Mouse (Mus musculus) embryo, embryonic 11 days (tissue): ENCODE data around the gene Hmgb1.

Experiments
- DNase-seq: peaks from one replicate; pipeline ENCODE4 v3.0.0-alpha.2; 2015

Hmgb1 gene

DNA sequence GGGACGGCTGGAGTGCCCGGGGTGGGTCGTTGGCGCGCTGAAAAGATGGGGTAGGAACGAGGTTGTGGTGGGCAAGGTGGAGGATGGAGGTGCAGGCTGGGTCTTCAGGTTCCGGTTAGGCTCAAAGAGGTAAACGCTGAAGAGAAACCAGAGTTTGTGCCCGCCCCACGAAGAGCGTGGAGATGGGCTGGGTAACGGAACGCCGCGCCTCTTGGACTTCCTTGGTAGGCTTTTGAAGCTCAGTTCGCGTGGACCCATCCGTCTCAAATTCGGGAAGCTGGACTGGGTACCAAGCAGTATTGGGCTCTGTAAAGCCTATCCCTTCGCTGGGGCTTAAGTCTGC is 526 bp upstream of the Hmgb1 start:
- peak; percentile 34 for DNase-seq

DNA sequence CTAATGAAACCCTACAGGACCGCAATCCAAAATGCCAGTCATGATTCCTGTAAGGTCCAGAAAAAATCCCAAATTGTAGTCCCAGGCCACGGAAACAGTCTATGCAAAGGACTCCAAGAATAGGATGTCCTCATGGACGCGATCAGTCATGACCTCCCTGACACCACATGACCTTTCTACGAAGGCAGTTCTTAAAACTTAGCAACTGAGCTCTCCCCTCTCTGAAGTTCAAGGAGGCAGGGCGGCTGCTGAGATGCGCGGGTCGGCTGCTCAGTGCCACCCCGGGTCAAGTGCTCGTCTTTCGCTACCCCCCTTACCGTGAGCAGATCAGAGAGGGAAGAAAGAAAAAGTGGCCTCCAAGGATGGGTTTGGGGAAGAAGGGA is 577 bp downstream of the Hmgb1 start:
- DNase-seq = no peak

GRCm38 (mm10) chr5:149183122-149183521 is 1.2 kb downstream of the Hmgb1 start:
- DNase-seq = no peak

DNA sequence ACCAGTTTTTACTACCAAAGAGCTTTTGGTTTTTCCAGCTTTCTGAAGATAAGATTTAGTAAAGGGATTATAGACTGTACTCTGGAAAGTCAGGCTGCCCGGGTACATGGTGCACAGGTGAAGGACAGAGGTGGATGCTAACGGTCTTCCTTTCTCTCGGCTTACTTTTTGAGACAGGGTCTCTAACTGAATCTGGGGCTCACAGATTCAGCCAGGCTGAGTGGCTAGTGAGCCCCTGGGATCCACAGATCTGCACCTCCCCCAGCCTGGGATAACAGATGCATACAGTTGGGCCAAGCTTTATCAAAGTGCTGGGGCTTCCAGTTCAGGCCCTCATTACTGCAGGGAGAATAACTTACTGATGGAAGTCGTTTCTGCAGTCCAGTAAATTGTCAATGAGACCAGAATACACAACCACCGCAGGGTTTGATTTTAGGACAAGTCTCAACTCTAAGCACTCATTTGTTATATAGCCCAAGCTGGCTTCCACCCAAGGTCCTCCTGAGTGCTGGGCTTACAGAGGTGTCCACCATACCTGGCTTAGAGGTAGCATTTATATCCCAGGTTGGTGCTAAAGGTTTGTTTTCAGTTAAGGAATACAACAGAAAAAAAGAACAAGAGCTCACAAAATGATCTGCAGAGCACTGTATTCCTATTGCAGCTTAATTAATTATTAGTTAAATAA is 2.0 kb downstream of the Hmgb1 start:
- DNase-seq = no peak

GRCm38 (mm10) chr5:149179826-149180225 is 4.5 kb downstream of the Hmgb1 start:
- DNase-seq = no peak

DNA sequence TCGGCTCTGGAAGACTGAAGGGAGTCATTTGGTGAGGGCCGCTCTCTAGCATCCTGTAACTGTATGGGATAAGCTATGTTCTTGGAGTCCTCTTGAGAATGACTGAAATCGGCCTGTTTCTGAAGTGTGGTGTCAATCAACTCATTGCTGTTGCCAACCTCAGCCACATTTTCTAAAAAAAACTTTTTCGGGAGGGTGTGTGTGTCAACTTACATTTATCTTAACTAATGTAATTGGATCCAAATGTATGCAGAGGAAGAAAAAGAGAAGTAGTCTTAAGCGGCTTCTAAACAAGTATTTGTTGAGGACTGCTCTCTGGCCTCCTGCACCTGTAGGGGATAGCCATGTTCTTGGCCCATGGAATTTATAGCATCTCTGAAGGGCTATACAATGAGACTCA is 6.2 kb downstream of the Hmgb1 start:
- no peak for DNase-seq

- DNase-seq = no peak
Observed at GRCm38 (mm10) chr5:149175736-149176135, 8.6 kb downstream of the Hmgb1 start.

DNA sequence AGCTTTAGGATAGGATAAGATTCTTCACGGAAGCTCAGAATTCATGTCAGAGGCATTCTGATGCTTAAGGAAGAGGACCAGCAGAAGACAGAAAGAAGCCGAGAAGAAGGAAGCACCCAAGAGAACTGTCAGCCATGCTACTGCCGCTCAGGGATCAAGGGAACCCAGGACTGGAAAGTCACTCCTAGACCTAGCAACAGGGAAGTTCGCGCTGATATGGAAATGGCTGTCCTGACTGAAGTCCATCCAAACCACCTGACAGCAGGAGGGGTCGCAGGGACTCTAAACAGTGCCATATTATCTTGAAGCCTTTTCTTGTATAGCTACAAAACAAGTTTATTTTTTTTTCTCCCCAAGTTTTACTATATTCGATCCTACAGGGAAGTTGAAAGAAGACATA is 9.8 kb downstream of the Hmgb1 start:
- no peak for DNase-seq

- DNase-seq = no peak
Observed at GRCm38 (mm10) chr5:149172246-149172645, 12.0 kb downstream of the Hmgb1 start.

- DNase-seq = no peak
Observed at GRCm38 (mm10) chr5:149170841-149171588, 13.3 kb downstream of the Hmgb1 start.

GRCm38 (mm10) chr5:149168816-149169215 is 15.5 kb downstream of the Hmgb1 start:
- DNase-seq = no peak

DNA sequence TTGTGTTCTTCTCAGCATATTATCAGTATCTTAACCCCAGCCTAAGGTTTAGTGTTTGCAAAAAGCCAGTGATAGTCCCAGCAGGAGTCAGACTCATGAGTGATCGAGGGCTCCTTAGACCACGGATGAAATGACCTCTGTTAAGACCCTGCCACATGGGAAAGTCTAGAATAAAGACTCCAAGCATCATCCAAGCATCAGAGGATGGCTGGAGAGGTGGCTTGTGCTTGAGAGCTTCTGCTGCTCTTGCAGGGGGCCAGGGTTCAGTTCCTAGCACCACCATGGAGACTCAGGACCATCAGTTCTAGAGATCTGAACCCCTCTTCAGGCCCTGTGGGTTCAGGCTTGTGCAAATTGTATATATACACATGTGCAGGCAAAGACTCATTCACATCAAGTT is 16.2 kb downstream of the Hmgb1 start:
- no peak for DNase-seq

GRCm38 (mm10) chr5:149166011-149166410 is 18.3 kb downstream of the Hmgb1 start:
- no peak for DNase-seq

- DNase-seq = peak; percentile 36
Observed at GRCm38 (mm10) chr5:149164881-149165280, 19.4 kb downstream of the Hmgb1 start.

DNA sequence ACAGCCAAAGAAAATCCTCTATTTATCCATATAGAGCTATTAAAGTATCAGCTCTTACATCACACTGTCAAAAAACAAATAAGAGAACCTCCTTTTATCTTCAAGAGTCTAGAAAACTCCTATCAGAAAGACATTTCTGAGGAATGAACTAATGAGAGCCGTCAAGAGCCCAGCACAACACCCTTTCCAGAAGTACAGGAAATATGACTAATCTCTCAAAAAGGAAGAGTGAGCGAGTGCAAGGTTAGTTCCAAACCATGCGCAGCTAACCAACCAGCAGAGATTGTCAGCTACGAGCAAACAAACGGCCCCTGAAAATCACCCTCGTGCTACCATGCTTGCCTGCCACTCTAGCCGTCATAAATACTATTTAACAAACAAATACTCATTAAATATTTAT is 21.4 kb downstream of the Hmgb1 start:
- no peak for DNase-seq

DNA sequence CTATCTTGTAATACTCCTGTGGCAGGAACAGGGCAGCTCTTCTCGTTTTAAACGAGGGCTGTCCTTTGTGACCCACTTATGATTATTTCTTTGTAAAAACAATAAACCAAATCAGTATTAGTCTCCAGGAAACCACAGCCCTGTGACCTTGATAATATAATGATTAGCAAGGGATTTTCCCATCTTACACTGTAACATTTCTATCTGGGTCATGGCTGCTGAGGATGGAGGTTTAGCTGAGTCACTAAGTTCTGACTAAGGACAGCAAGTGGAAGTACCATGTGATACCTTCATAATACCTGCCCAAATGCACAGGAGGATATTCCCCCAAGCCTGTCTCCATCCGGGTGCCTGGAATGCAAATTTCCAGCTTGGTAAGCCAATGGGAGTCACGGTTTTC is 23.8 kb downstream of the Hmgb1 start:
- no peak for DNase-seq

DNA sequence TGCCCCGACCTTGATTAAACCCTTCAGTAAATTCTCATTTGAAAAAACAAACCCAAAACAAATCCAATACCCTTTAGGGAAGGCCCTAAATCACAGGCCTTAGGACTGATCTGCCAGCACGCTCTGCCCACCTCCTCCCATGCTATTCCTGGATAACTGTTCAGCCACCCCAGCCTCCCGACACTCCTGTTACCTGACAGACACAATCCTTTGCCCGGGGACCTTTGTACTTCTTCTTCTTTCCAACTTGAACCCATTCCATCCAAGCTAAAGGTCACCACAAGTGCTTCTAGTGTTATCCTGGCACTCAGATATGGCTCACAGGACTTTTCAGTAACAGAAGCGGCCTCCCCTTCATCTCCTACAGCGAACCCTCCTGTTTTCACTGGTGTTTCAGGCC is 25.3 kb downstream of the Hmgb1 start:
- no peak for DNase-seq

DNA sequence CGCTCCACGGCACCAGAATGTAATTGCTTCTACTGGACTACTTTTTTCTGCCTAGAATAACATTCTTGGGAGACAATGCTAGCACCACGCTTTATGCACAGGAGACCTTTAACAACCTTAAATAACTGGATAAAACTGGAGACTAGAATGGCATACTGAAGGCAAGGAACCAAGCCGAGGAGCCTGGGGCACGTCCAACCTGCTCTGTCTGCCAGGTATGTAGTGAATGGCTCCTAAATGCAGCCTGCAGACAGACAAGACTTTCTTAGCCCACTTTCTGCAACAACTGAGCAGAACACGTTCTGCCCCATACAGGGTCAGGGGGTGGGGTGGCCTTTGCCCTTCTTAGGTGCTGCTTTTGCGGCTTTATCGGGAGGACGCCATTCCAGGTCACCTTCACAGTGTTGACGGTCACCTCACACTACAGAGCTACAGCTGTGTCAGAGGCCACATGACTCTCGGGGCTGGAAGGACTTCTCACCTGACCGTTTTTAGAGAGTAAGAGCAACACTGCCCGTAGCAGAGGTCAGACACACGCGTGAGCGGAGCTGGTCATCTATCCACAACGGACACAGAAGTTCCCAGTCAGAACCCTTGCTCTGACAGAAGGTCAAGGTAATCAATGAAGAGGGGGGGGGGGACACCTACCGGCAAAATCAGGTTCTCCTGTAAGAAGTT is 27.3 kb downstream of the Hmgb1 start:
- DNase-seq = no peak

DNA sequence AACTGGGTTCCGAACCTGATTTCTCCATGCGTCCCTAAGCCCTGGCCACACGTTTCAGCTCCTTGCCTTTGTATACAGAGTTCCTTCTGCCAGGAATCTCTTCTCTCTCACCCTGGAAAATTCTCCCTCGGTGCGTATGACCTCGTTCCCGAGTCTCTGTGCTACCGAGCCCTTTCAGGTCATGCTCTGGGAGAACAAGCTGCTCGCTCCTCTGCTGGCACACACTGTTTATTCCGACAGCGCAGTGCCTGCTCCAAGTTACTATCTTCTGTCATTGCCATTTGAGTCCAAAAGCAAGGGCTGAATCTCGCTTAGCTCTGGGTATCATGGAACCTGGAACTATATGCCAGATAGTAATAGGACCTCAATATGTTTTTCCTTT is 31.5 kb downstream of the Hmgb1 start:
- DNase-seq = no peak

DNA sequence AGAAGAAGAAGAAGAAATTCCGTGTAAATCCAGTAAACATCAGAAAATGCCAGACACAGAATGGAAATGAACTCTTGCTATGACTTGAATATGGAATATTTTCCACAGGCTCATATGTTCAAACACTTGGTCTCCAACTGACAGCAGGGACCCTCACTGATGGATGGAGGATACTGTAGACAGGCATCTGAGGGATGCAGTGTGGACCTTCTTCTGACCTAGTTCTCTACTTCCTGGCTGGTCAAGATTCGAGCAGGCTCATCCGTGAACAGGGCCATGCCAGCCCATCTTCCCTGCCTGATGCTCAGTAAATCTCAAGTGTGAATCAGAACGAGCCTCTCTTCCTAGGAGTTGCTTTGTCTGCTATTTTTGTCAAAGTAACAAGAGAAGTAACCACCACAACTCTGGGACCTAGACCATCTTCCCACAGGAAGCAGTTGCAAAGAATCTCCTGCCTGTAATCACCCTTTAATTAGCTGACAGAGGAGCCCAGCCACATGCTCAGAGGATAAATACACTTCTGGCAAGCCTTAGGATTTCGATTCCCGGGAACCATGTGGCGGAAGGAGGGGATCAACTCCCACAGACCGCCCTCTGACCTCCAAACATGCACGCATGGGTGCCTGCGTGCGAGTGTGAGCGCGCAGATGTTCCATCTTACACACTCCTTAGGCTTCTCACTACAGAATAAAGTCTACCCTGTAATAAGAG is 32.1 kb downstream of the Hmgb1 start:
- DNase-seq = peak; percentile 62

GRCm38 (mm10) chr5:149150882-149151281 is 33.4 kb downstream of the Hmgb1 start:
- no peak for DNase-seq

GRCm38 (mm10) chr5:149147386-149148000 is 36.8 kb downstream of the Hmgb1 start:
- no peak for DNase-seq

GRCm38 (mm10) chr5:149146691-149147090 is 37.6 kb downstream of the Hmgb1 start:
- no peak for DNase-seq
